Mouse (Mus musculus): ENCODE data around the gene Nudt1. TPM values are rescaled to one million over a fixed set of nuclear protein-coding genes. Genes with fewer than 3 reads are reported as not detected.

Nudt1 gene
- 1 to 10 TPM; 3.7 to 6.5 TPM for total RNA-seq (2021)

DNA sequence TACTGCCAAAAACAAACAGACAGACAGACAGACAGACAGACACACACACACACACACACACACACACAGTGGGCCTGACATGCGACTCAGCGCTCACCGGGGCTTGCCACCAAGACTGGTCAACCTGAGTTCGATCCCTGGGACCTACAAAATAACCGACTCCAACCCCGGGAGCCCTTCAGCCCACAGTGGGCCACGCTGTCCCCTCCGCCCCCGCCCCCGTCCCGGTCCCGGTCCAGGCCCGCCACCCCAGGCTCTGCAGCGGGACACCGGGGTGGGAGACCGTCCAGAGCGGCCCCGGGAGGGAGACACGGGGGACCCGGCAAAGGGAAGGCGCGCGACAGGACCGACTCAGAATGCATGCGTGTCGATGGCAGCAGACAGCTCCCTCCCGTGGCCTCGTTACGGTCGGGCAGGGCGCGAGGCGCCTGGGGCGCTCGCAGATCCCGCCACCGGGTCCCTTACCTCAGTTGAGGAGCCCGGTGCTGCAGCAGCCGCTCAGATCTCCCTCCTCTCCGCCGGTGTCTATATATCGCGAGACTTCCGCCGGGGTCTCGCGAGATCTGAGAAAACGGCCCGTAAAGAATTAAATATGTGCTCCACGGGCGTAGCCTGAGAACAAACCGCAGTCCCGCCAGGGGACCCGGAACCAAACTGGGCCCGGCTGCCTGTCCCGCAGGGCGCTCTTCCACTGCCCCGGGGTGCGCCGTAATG, at the start of gene Nudt1, which contains the start of gene Mad1l1:
TSS of gene Nudt1 (plus strand) at position 615 of the 714 bp plus-strand sequence.
TSS of gene Mad1l1 (minus strand) at position 511 of the 714 bp plus-strand sequence.
- DNase-seq (ENCODE audit: extremely low spot score in 1 of 2, low spot score in 1 of 2) = peak; percentile 83 to 84

- no peak for DNase-seq (ENCODE audit: extremely low spot score in 1 of 2, low spot score in 1 of 2)
Observed at GRCm38 (mm10) chr5:140276779-140277178, 44.7 kb upstream of the Nudt1 start.

DNA sequence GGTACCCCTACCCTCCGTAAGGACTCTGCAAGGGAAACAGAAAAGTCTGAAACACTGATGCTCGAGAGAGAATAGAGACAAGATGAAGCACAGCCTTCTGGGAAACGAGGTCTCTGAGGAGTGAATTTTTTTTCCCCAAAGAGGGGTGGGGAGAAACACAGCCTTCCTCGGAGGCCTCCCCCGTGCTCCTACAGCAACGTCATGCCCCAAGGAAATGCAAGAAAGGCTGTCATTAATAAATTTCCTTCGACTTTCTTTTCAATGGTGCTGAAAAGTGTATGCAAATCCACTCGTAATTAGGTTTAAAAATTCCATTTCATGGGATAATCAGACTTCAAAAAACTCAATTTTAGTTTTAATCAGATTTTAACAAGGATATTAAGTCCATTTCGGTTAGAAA, 41.3 kb upstream of the Nudt1 start:
- DNase-seq (ENCODE audit: extremely low spot score in 1 of 2, low spot score in 1 of 2) = no peak

GRCm38 (mm10) chr5:140282376-140282775, 39.1 kb upstream of the Nudt1 start:
- no peak for DNase-seq (ENCODE audit: extremely low spot score in 1 of 2, low spot score in 1 of 2)

DNA sequence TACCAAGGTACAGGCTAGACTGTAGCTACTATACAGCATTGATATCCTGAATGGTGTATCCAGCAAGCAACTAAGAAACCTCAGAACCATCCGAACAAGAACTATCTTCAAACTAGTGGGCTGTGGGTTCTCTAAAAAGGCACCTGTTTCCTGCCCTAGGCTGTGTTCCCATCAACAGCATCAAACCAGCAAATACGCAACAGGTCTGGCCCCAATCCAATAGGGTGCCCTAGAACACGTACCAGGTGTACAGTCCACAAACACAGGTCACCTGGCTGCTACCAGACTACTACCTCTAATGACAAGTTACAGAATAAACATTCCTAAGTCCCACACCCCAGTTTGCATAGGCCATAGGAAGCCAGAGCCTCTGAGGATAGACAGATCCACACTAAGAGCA, 38.6 kb upstream of the Nudt1 start:
- no peak for DNase-seq (ENCODE audit: extremely low spot score in 1 of 2, low spot score in 1 of 2)

DNA sequence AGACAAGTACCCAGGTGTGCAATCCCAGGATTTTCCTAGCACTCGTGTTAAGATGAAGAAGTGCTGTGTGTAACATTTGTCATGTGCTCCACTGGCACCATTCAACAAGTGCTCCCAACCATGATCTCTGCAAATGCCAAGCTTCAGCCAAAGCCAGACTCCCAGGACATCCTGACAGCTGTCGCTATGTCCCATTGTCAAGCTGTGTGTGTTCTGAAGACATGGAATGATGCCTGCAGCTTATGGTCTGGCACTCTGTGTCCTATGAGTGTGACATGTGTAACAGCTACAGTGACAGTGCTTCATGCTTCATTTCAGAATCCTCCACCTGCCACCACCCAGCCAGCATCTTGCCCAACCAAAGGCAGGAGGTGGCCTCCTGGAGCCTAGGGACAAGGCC, 37.4 kb upstream of the Nudt1 start:
- no peak for DNase-seq (ENCODE audit: extremely low spot score in 1 of 2, low spot score in 1 of 2)

GRCm38 (mm10) chr5:140284761-140285160, 36.7 kb upstream of the Nudt1 start:
- DNase-seq (ENCODE audit: extremely low spot score in 1 of 2, low spot score in 1 of 2) = no peak

GRCm38 (mm10) chr5:140288287-140288686, 33.2 kb upstream of the Nudt1 start:
- no peak for DNase-seq (ENCODE audit: extremely low spot score in 1 of 2, low spot score in 1 of 2)

DNA sequence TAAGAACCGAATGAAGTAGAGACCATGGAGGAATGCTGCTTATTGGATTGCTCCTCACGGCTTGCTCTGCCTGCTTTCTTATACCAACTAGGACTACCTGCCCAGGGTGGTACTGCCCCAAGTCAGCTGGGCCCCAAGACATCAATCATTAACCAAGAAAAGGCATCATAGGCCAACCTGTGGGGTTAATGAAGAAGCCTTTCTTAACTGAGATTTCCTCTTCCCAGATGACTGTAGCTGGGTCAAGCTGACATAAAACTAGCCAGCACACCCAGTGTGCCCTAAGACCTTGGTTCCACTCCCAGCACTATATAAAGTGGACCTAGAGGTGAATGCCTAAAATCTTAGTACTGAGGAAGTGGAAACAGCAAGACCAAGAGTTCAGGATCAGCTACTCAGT, 32.3 kb upstream of the Nudt1 start:
- no peak for DNase-seq (ENCODE audit: extremely low spot score in 1 of 2, low spot score in 1 of 2)

DNA sequence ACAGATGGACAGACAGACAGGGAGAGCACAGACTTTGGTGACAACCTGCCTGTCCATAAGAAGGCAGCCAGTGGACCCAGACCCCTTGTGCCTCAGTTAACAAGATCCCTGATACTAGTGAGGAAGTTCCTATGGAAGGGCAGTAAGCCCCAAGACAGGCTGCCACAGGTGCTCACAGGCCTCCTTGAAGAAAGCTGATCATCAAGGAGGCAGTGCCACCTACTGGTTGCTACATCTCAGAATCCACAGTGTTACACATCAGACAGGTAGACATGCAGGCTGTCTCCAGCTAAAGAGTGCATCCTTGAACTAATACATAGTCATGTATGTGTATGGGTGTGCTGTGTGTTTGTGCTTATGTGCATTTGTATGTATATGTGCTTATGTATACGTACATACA, 29.3 kb upstream of the Nudt1 start:
- DNase-seq (ENCODE audit: extremely low spot score in 1 of 2, low spot score in 1 of 2) = peak; percentile 30 to 66

DNA sequence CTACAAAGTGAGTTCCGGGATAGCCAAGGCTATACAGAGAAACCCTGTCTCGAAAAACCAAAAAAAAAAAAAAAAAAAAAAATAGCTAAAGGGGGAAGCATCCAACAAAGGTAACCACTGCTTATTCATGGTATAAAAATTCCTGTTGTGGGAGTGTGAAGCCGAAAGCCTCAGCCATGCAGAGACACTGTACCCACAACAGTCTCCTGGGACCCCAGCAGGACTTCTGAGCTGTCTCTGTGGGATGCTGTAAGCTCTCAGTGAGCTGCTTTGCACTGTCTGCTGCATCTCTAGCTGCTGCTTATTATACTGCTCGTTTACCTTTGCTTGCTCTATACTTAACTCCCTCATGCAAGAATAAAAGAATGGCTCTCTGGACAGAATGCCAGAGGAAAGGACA, 23.2 kb upstream of the Nudt1 start:
- DNase-seq (ENCODE audit: extremely low spot score in 1 of 2, low spot score in 1 of 2) = no peak

DNA sequence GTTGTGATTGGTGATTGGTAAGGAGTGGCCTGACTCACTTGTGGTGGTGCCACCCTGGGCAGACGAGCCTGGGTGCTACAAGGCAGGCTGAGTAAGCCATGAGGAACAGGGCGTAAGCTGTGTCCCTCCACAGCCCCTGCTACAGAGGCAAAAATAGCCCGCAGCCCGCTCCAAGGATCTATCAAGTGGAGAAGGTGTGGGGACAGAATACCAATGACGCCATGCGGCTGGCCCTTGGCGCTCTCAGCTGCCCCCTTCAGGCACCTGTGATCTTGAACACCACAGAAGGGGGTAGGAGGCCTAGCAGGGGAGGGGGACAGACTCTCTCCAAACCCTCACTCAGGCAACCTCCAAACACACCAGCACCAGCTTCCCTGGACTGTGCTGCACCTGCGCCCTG, 15.4 kb upstream of the Nudt1 start:
- no peak for DNase-seq (ENCODE audit: extremely low spot score in 1 of 2, low spot score in 1 of 2)

DNA sequence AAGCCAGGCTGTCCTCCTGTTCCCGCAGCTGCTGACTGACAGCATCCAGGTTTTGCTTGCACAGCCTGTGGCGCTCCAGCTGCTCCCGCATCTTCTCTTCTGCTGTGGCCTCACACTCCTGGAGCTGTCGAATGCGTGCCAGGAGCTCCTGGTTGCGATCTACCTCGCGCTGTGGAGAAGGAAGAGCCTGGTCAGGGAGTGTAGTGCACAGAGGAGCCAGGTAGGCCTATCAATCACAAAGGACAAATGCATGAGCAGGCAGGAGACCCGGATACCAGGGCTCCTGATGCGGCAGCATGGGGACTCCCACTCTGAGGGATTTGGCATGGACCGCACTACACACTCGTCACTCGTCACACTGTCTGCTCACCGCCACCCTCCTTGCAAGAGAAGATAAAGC, 13.9 kb upstream of the Nudt1 start:
- no peak for DNase-seq (ENCODE audit: extremely low spot score in 1 of 2, low spot score in 1 of 2)

GRCm38 (mm10) chr5:140316716-140317115, 4.7 kb upstream of the Nudt1 start:
- DNase-seq (ENCODE audit: extremely low spot score in 1 of 2, low spot score in 1 of 2) = no peak

DNA sequence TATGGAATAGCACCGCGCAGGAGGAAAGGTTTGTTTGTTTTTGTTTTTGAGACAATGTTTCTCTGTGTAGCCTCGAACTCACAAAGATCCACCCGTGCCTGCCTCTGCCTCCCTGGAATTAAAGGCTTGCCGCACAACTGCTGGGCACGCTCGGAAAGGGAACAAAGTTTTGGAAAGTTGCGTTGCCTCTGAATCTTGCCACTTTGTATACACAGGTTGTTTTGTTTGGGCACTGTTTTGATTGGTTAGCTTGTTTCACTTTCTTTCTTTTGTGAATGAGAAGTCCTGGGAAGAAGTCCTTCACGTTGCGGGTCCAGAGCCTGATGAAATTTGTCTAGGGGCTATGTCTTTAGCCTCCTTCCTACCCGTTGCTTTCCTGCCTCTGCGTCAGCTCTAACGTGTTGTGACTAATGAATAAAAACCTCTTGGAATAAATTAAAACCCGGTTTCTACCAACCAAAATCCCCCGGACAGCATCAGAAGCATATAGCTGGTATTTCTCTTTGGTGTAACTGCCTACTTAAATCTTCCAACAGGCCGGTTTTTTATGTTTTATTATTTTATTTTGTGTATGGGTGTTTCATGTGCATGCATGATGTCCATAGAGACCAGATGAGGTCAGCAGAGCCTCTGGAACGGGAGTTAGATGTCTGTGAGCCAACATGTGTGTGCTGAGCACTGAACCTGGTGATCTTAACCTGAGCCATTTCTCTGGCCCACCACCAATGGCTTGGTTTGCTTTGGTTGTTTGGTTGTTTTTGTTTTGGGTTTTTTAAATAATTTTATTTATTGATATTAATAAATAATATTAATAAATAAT, 510 bp downstream of the Nudt1 start:
- no peak for DNase-seq (ENCODE audit: extremely low spot score in 1 of 2, low spot score in 1 of 2)

DNA sequence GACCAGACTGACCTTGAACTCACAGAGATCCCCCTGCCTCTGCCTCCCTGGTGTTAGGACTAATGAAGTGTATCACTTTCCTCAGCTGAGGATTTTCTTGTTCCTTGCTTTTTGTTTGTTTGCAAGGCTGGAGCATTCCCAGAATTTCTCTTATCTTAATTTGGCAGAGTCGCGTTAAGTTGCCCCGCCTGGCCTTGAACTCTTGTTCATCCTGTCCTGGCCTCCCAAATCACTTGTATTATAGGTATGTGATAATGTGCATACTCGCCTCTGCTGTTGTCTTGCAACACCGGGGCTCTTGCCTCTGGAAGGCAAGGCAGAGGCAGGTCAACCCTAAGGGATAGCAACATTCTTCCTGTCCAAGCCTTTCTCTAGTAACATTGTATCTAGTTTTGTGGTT, 2.6 kb downstream of the Nudt1 start:
- no peak for DNase-seq (ENCODE audit: extremely low spot score in 1 of 2, low spot score in 1 of 2)

GRCm38 (mm10) chr5:140331615-140332512, 10.4 kb downstream of the Nudt1 start, which contains the start of gene Mrm2:
Mrm2 (minus strand) TSS chr5:140331898.
- peak; percentile 60 to 70 for DNase-seq (ENCODE audit: extremely low spot score in 1 of 2, low spot score in 1 of 2)

GRCm38 (mm10) chr5:140332519-140332918, 11.1 kb downstream of the Nudt1 start:
- no peak for DNase-seq (ENCODE audit: extremely low spot score in 1 of 2, low spot score in 1 of 2)

DNA sequence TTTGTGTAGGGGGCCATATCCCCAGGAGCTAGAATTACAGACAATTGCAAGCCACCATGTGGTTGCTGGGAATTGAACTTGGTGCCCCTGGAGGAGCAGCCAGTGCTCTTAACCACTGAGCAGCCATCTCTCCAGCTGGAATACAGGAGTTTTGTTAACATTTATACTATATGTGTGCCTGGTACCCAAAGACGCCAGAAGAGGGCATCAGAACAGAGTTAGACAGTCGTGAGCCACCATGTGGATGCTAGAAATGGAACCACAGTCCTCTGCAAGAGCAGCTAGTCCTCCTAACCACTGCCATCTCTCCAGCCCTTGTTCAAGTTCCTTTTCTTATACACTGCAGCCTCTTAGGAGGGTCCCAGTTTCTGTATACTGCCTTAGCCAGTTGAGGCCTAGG, 12.2 kb downstream of the Nudt1 start:
- no peak for DNase-seq (ENCODE audit: extremely low spot score in 1 of 2, low spot score in 1 of 2)

DNA sequence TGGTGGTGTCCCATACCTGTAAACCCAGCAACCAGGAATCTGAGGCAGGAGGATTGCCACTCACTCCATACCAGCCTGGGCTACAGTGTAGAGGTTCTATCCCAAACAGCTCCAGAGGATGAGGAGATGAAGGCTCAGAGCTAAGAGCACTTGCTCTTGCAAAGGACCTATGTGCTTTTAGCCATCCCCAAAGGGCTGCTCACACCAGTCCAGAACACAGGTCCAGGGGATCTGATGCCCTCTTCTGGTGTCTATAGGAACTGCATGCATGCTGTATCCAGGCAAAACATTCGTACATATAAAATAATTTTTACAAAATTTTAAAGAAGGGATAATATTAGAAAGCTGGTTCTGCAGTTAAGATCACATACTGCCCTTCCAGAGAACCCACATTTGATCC, 15.2 kb downstream of the Nudt1 start:
- peak in 1 of 2 experiments; percentile 58 for DNase-seq (ENCODE audit: extremely low spot score in 1 of 2, low spot score in 1 of 2)

DNA sequence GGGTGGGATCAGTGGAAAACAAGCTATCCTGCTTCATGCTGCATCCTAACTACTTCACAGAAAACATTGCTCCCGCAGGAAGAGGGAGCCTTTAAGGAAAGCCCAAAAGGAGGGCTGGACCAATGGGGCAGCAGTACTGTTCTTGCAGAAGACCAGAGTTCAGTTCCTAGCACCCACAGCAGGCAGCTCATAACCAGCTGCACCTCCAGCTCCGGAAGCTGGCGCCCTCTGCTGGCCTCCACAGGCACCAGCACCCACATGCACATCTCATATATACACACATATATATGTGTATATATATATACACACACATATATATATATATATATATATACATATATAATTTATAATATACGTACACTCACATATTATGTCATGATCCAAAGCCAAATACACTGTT, 17.3 kb downstream of the Nudt1 start:
- DNase-seq (ENCODE audit: extremely low spot score in 1 of 2, low spot score in 1 of 2) = no peak

Measured in layer of hippocampus, postnatal 25 days (tissue).